Mouse (Mus musculus): Measurements from ENCODE around the gene Pptc7. TPM values are rescaled to one million over a fixed set of nuclear protein-coding genes. Genes with fewer than 3 reads are reported as not detected.
A peak's percentile ranks its signal among the peaks of the same experiment; 100 is the strongest.

The Pptc7 gene
- polyA plus RNA-seq, 1 experiment: 27.9 TPM

- Histone ChIP-seq H3K27ac (ENCODE audit: insufficient read depth, low read length) (peak overlapping the region; percentile 43), H3K4me1 (ENCODE audit: control insufficient read depth, insufficient read depth, low read length) (peaks cover 4% of the 10 kb centered on the region), H3K4me3 (ENCODE audit: insufficient read depth, low read length) (no peak overlapping the region)
- TF ChIP-seq POLR2A (IDR thresholded peaks at IDR 0.05; ENCODE audit: extremely low read depth, insufficient read depth, low read length): no peak
- no peak for TF ChIP-seq CTCF (IDR thresholded peaks at IDR 0.05; ENCODE audit: extremely low read depth, insufficient read depth, low read length)
Measured at GRCm38 (mm10) chr5:122320205-122320781, 36.1 kb downstream of the Pptc7 start.

GRCm38 (mm10) chr5:122323523-122323922, 39.4 kb downstream of the Pptc7 start:
- Histone ChIP-seq H3K4me3 (ENCODE audit: insufficient read depth, low read length) (no peak overlapping the region), H3K4me1 (ENCODE audit: control insufficient read depth, insufficient read depth, low read length) (peaks cover 16% of the 10 kb centered on the region), H3K27ac (ENCODE audit: insufficient read depth, low read length) (no peak overlapping the region)
- TF ChIP-seq POLR2A (IDR thresholded peaks at IDR 0.05; ENCODE audit: extremely low read depth, insufficient read depth, low read length): no peak
- no peak for TF ChIP-seq CTCF (IDR thresholded peaks at IDR 0.05; ENCODE audit: extremely low read depth, insufficient read depth, low read length)

GRCm38 (mm10) chr5:122324608-122325431, 40.7 kb downstream of the Pptc7 start:
- peak overlapping the region; percentile 28; the same call in 1 of the 2 replicates for H3K27ac ChIP-seq (ENCODE audit: insufficient read depth, low read length)
- H3K4me3 ChIP-seq (ENCODE audit: insufficient read depth, low read length): no peak overlapping the region
- TF ChIP-seq CTCF (IDR thresholded peaks at IDR 0.05; ENCODE audit: extremely low read depth, insufficient read depth, low read length): 0 out of 2 replicates have a peak, but pooled peaks have one; percentile 11
- no peak; the same call in 1 of the 2 replicates for TF ChIP-seq POLR2A (IDR thresholded peaks at IDR 0.05; ENCODE audit: extremely low read depth, insufficient read depth, low read length)
- H3K4me1 ChIP-seq (ENCODE audit: control insufficient read depth, insufficient read depth, low read length): peaks cover 16% of the 10 kb centered on the region

DNA sequence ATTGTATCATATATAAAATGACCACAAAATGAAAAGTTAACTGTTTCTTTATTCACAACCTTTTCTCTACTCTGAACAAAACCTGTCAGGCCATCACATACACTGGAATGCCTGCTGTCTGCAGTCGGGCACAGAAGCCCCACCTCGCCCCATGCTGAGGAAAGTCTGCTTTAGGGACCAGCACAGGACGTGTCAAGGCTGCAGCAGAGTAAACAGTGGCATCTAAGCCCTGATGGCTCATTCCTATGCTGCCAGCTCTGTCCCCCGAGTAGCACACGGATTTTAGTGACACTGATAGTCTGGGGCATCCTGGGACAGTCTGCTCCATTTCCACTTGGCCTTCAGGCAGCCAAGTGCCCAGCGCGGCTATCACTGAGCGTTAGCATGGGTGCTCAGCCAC, 41.3 kb downstream of the Pptc7 start:
- Histone ChIP-seq H3K27ac (ENCODE audit: insufficient read depth, low read length) (0 out of 2 replicates have a peak overlapping the region, but pooled peaks have one; percentile 22), H3K4me1 (ENCODE audit: control insufficient read depth, insufficient read depth, low read length) (peaks cover 16% of the 10 kb centered on the region), H3K4me3 (ENCODE audit: insufficient read depth, low read length) (no peak overlapping the region)
- TF ChIP-seq POLR2A (IDR thresholded peaks at IDR 0.05; ENCODE audit: extremely low read depth, insufficient read depth, low read length): no peak
- TF ChIP-seq CTCF (IDR thresholded peaks at IDR 0.05; ENCODE audit: extremely low read depth, insufficient read depth, low read length): no peak

DNA sequence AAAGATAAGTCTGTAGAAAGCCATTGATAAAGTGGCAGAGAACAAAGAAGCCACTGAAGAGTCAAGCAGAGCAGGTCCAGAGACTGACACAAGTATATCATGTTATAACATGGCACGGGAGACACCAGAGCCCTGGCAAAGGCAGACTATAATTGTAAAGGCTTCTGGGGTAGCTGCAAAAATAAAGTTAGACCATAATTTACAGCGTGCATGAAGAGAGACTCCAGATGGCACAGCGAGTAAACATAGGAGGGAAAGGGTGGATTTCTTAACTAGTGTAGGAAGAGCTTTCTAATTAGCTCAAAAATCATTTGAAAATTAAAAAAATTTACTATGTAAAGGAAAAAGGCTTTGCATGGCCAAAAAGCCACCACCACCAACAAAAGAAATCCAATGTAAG, 43.1 kb downstream of the Pptc7 start:
- no peak for TF ChIP-seq POLR2A (IDR thresholded peaks at IDR 0.05; ENCODE audit: extremely low read depth, insufficient read depth, low read length)
- no peak for TF ChIP-seq CTCF (IDR thresholded peaks at IDR 0.05; ENCODE audit: extremely low read depth, insufficient read depth, low read length)
- no peak overlapping the region for H3K27ac ChIP-seq (ENCODE audit: insufficient read depth, low read length)
- peaks cover 16% of the 10 kb centered on the region for H3K4me1 ChIP-seq (ENCODE audit: control insufficient read depth, insufficient read depth, low read length)

DNA sequence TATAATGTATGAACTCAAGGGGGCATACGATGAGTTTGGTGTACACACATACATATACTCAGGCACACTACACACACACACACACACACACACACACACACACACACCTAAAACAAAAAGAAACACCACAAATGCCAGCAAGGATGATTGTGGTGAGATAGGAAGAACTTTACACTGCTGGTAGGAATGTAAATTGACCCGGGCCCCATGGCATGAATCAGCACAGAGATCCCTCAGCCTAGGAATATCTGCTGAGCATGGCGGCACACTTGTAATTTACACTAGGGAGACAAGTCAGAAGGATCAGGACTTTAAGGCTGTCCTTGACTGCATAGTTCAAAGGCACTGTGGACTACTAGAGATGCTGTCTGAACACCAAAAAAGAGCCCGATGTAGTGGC, 46.1 kb downstream of the Pptc7 start:
- H3K4me1 ChIP-seq (ENCODE audit: control insufficient read depth, insufficient read depth, low read length): peaks cover 12% of the 10 kb centered on the region
- H3K27ac ChIP-seq (ENCODE audit: insufficient read depth, low read length): no peak overlapping the region
- no peak for TF ChIP-seq POLR2A (IDR thresholded peaks at IDR 0.05; ENCODE audit: extremely low read depth, insufficient read depth, low read length)
- no peak for TF ChIP-seq CTCF (IDR thresholded peaks at IDR 0.05; ENCODE audit: extremely low read depth, insufficient read depth, low read length)
- no peak overlapping the region for H3K4me3 ChIP-seq (ENCODE audit: insufficient read depth, low read length)

More for the DNA sequence above, 43.1 kb downstream of the Pptc7 start:
- no peak overlapping the region for H3K4me3 ChIP-seq (ENCODE audit: insufficient read depth, low read length)

DNA sequence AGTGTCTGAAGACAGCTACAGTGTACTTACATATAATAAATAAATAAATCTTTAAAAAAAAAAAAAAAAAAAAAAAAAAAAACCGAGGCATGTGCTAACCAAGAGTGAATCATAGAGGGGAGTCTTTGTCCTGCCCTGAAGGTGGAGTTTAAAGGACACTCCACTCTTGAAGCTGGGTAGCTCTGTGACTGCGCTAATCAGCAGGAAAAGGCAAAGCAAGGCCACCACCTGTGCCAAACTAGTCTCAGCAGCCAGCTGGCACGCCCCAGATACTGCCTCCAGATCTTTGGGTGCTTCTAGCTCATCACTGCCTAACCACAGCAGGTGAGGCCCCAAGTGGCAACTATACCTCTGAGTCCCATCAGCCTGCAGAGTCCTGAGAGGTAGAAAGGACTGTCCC, 50.5 kb downstream of the Pptc7 start:
- Histone ChIP-seq H3K4me3 (ENCODE audit: insufficient read depth, low read length) (no peak overlapping the region), H3K4me1 (ENCODE audit: control insufficient read depth, insufficient read depth, low read length) (no peaks in the 10 kb centered on the region), H3K27ac (ENCODE audit: insufficient read depth, low read length) (no peak overlapping the region)
- no peak for TF ChIP-seq CTCF (IDR thresholded peaks at IDR 0.05; ENCODE audit: extremely low read depth, insufficient read depth, low read length)

GRCm38 (mm10) chr5:122336554-122337294, 52.6 kb downstream of the Pptc7 start:
- H3K4me3 ChIP-seq (ENCODE audit: insufficient read depth, low read length): no peak overlapping the region
- H3K27ac ChIP-seq (ENCODE audit: insufficient read depth, low read length): no peak overlapping the region
- TF ChIP-seq CTCF (IDR thresholded peaks at IDR 0.05; ENCODE audit: extremely low read depth, insufficient read depth, low read length) (no peak), POLR2A (IDR thresholded peaks at IDR 0.05; ENCODE audit: extremely low read depth, insufficient read depth, low read length) (no peak)
- H3K4me1 ChIP-seq (ENCODE audit: control insufficient read depth, insufficient read depth, low read length): no peaks in the 10 kb centered on the region

DNA sequence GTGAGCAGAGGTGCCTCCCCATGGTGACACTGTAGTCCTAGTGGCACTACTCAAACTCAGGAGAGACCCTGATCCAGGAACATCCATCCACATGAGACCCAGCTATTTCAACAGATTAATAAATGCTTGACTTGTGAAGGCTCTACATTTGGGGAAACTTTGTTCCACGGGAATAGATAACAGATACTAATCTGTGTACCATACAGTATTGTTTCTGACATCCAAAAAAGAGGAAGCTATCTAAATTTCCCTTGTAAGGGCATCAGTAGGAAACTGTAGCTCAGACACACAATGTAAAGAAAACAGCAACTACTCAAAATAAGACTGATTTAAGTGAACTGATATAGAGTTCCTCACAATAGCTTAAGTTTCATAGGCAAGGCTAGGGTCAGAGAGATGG, 58.7 kb downstream of the Pptc7 start:
- Histone ChIP-seq H3K4me3 (ENCODE audit: insufficient read depth, low read length) (no peak overlapping the region), H3K27ac (ENCODE audit: insufficient read depth, low read length) (no peak overlapping the region), H3K4me1 (ENCODE audit: control insufficient read depth, insufficient read depth, low read length) (no peaks in the 10 kb centered on the region)
- no peak for TF ChIP-seq CTCF (IDR thresholded peaks at IDR 0.05; ENCODE audit: extremely low read depth, insufficient read depth, low read length)

Data from cortical plate, adult 2 months (tissue).